Mouse (Mus musculus) thymus, adult 2 months (tissue): ENCODE data around the gene 3110082J24Rik.

Experiments
- CTCF ChIP-seq: fragments of 200-500 bp; IDR thresholded peaks from 2 replicates; pipeline ENCODE4 v1.5.1; 2012; ENCODE audit warnings: mild to moderate bottlenecking, control low read depth, low read length, moderate library complexity, borderline replicate concordance; ENCODE audit not compliant: control insufficient read depth, poor library complexity, insufficient read depth; ENCODE audit errors: extremely low read depth
- POLR2A ChIP-seq: fragments of 200-500 bp; IDR thresholded peaks from 2 replicates; pipeline ENCODE4 v1.6.1; 2012; ENCODE audit warnings: mild to moderate bottlenecking, low read length, control low read depth, moderate library complexity; ENCODE audit not compliant: control insufficient read depth, poor library complexity, insufficient read depth; ENCODE audit errors: extremely low read depth

DNA sequence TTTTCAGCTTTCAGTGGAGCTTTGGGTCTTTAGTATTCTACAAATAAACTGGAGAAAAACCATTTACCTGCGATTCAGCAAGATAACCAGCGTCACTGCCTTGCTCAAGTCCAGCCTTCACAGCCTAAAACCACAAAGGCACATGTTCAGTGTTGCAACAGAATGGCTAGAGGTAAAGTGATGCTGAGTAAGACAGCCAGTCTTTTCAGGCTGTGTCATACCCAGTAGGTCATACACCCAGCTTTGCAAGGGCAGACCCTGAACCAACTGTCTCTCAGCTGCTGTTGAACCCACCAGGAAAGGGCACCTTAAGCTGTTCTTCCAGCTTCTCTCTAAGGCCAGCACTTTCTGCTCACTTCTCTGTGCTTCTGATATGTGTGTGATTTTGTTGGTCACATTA lies 26.3 kb upstream of the 3110082J24Rik start:
- no peak for TF ChIP-seq POLR2A
- TF ChIP-seq CTCF, result no peak
